Mouse (Mus musculus): ENCODE measurements around the gene Col23a1. TPM values are rescaled to one million over a fixed set of nuclear protein-coding genes. Genes with fewer than 3 reads are reported as not detected.
A peak's percentile ranks its signal among the peaks of the same experiment; 100 is the strongest.
"Not testable (repeated sequence)": the region's sequence is repeated elsewhere in the genome, so short reads cannot be mapped to it uniquely, and the experiment has no call there.

The Col23a1 gene
- polyA plus RNA-seq, 1 experiment, result 1.5 TPM

DNA sequence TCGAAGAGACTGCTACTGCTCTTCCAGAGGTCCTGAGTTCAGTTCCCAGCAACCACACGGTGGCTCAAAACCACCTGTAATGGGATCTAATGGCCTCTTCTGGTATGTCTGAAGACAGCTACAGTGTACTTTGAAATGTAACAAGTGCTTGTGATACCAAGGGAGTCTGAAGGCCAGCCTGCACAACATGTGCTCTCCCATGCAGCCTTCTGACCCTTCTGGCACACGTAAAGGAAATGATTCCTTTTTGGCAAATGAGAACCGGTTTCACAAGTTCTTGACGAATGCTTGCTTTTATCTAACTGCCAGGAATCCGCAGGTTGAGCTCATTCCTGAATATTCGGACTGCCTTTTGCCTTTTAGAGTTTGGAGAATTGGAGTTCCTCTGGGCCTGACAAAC lies 325.4 kb downstream of the Col23a1 start:
- TF ChIP-seq CTCF (IDR thresholded peaks at IDR 0.05; ENCODE audit: extremely low read depth, insufficient read depth, insufficient read length, insufficient replicate concordance), result no peak
- TF ChIP-seq POLR2A (IDR thresholded peaks at IDR 0.05; ENCODE audit: low read depth, low read length), result no peak
- Histone ChIP-seq H3K27me3 (ENCODE audit: control insufficient read depth, insufficient read depth, low read length) (no peaks in the 10 kb centered on the region), H3K36me3 (ENCODE audit: control insufficient read depth, insufficient read depth, low read length) (no peaks in the 10 kb centered on the region), H3K4me3 (ENCODE audit: extremely low read depth, insufficient read depth, insufficient read length) (peak overlapping the region; percentile 61; the same call in 1 of the 2 replicates), H3K4me1 (ENCODE audit: control insufficient read depth, insufficient read depth, insufficient read length) (peaks cover 2% of the 10 kb centered on the region; the same call in 1 of the 2 replicates), H3K27ac (ENCODE audit: insufficient read depth, low read length) (peak overlapping the region; percentile 89)
- no peak for DNase-seq (ENCODE audit: low read depth in 1 of 2, low spot score in 2 of 2)
- WGBS, result 34% methylated on average over 7 of the region's 7 CpGs

DNA sequence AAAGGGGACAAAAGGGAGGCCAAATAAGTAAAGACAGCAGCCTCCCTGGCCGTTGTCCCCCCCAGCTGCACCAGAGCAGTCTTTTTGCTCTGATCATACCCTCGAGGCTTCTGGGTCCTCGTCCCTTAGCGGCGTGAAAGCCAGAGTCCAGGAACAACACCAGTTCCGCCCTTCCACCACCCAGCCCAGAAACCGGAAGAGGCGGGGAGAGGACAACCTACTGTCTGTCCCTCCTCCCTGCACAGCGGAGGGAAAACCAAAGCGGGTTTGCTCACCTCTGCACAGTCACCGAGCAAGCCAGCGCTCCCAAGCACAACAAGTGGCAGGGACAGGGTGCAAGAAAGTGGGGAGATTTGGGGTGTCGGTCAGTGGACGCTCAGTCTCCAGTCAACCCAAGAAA lies 325.9 kb downstream of the Col23a1 start:
- TF ChIP-seq CTCF (IDR thresholded peaks at IDR 0.05; ENCODE audit: extremely low read depth, insufficient read depth, insufficient read length, insufficient replicate concordance) (no peak), POLR2A (IDR thresholded peaks at IDR 0.05; ENCODE audit: low read depth, low read length) (peak; percentile 83)
- H3K27me3 ChIP-seq (ENCODE audit: control insufficient read depth, insufficient read depth, low read length), result no peaks in the 10 kb centered on the region
- H3K36me3 ChIP-seq (ENCODE audit: control insufficient read depth, insufficient read depth, low read length), result no peaks in the 10 kb centered on the region
- under 1% methylated on average over 14 of the region's 14 CpGs for WGBS
- DNase-seq (ENCODE audit: low read depth in 1 of 2, low spot score in 2 of 2), result peak in 1 of 2 experiments; percentile 64
- H3K4me3 ChIP-seq (ENCODE audit: extremely low read depth, insufficient read depth, insufficient read length), result peak overlapping the region; percentile 61
- peaks cover 2% of the 10 kb centered on the region; the same call in 1 of the 2 replicates for H3K4me1 ChIP-seq (ENCODE audit: control insufficient read depth, insufficient read depth, insufficient read length)
- H3K27ac ChIP-seq (ENCODE audit: insufficient read depth, low read length), result peak overlapping the region; percentile 89

DNA sequence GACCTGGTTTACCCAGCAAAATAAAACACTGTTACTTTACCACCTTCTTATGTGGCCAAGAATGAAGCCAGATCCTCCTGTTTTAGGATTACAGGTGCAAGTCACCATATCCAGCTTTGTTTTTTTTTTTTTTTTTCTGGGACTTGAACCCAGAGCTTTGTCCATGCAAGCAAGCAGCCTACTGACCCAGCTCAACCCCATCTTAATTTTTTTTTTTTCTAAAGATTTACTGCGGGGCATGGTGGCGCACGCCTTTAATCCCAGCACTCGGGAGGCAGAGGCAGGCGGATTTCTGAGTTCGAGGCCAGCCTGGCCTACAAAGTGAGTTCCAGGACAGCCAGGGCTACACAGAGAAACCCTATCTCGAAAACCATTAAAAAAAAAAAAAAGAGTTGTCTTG lies 326.4 kb downstream of the Col23a1 start:
- not testable (repeated sequence) for H3K4me3 ChIP-seq (ENCODE audit: extremely low read depth, insufficient read depth, insufficient read length); H3K4me1 ChIP-seq (ENCODE audit: control insufficient read depth, insufficient read depth, insufficient read length); H3K27me3 ChIP-seq (ENCODE audit: control insufficient read depth, insufficient read depth, low read length); H3K27ac ChIP-seq (ENCODE audit: insufficient read depth, low read length); H3K36me3 ChIP-seq (ENCODE audit: control insufficient read depth, insufficient read depth, low read length); DNase-seq (ENCODE audit: low read depth in 1 of 2, low spot score in 2 of 2)
- 90% methylated on average over 7 of the region's 7 CpGs for WGBS

DNA sequence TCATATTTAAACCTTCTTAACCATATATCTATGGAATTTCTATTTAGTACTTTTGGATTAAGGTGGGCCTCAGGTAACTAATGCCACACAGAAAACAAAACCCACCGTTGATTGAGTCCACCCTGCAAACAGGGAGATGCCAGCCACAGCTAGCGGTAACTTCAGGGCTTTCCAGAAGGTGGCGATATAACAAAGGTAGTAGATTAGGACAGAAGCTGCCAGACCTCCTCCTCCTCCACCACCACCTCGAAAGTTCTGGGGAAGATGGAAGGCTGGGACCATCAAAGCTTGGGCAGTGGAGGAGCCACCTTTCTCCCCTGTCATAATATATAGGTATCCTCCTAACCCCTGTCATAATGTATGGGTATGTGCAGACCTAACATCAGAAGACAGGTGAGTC lies 328.0 kb downstream of the Col23a1 start:
- H3K4me3 ChIP-seq (ENCODE audit: extremely low read depth, insufficient read depth, insufficient read length), result no peak overlapping the region
- WGBS, result 1% methylated on average over 4 of the region's 4 CpGs
- TF ChIP-seq CTCF (IDR thresholded peaks at IDR 0.05; ENCODE audit: extremely low read depth, insufficient read depth, insufficient read length, insufficient replicate concordance), result peak; percentile 75; the same call in 1 of the 2 replicates
- TF ChIP-seq POLR2A (IDR thresholded peaks at IDR 0.05; ENCODE audit: low read depth, low read length), result no peak
- no peaks in the 10 kb centered on the region for H3K27me3 ChIP-seq (ENCODE audit: control insufficient read depth, insufficient read depth, low read length)
- DNase-seq (ENCODE audit: low read depth in 1 of 2, low spot score in 2 of 2), result peak; percentile 53 to 70
- peaks cover 2% of the 10 kb centered on the region for H3K36me3 ChIP-seq (ENCODE audit: control insufficient read depth, insufficient read depth, low read length)
- peaks cover 2% of the 10 kb centered on the region; the same call in 1 of the 2 replicates for H3K4me1 ChIP-seq (ENCODE audit: control insufficient read depth, insufficient read depth, insufficient read length)
- no peak overlapping the region for H3K27ac ChIP-seq (ENCODE audit: insufficient read depth, low read length)

DNA sequence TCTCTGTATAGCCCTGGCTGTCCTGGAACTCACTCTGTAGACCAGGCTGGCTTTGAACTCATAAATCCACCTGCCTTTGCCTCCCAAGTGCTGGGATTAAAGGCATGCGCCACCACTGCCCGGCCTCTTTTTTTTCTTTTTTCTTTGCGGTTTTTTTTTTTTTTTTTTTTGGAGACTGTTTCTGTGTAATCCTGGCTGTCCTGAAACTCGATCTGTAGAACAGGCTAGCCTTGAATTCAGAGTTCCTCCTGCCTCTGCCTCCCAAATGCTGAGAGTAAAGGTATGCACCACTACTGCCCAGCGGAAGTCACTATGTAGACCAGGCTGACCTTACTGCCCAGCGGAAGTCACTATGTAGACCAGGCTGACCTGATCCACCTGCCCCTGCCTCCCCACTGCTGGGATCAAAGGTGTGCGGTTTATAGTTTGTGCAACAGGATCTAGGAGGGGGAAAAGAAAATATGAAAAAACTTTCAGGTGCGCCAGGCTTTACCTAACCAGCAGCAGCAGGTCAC lies 329.2 kb downstream of the Col23a1 start:
- H3K36me3 ChIP-seq (ENCODE audit: control insufficient read depth, insufficient read depth, low read length), result peaks cover 14% of the 10 kb centered on the region
- WGBS, result 29% methylated on average over 8 of the region's 8 CpGs
- H3K27me3 ChIP-seq (ENCODE audit: control insufficient read depth, insufficient read depth, low read length), result no peaks in the 10 kb centered on the region
- peaks cover 2% of the 10 kb centered on the region; the same call in 1 of the 2 replicates for H3K4me1 ChIP-seq (ENCODE audit: control insufficient read depth, insufficient read depth, insufficient read length)
- H3K27ac ChIP-seq (ENCODE audit: insufficient read depth, low read length), result no peak overlapping the region
- TF ChIP-seq POLR2A (IDR thresholded peaks at IDR 0.05; ENCODE audit: low read depth, low read length), result no peak
- no peak for DNase-seq (ENCODE audit: low read depth in 1 of 2, low spot score in 2 of 2)
- H3K4me3 ChIP-seq (ENCODE audit: extremely low read depth, insufficient read depth, insufficient read length), result peak overlapping the region; percentile 87

DNA sequence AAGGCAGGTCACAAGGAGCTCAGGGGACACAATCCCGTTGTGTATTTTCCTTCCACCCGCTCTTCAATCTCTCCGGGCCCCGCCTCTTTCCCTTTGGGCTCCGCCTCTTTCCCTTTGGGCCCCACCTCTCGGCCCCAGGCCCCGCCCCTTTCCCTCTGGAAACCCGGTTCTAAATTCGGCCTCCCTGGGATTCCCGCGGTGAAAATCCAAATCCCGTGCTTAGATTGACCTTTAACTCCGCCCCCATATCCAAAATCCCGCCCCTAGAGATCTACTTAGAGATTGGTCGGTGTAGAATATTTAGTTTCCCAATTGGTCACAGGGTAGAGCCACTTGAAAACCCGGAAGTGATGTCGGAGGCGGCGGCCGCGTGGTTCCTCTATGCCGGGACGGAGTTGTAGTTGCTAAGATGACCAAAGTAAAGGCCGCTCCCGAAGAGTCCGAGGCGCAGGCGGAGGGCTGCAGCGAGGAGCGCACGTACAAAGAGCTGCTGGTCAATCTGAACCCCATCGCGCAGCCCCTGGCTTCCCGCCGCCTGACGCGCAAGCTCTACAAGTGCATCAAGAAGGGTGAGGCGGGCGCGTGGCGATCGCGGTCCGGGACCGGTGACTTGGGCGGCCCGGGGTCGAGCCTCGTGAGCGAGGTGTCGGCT lies 329.8 kb downstream of the Col23a1 start, which contains the start of gene Nhp2:
Gene Nhp2 (plus strand): TSS at position 327 of the 652 bp plus-strand sequence.
- peak; percentile 81 to 89 for DNase-seq (ENCODE audit: low read depth in 1 of 2, low spot score in 2 of 2)
- H3K4me3 ChIP-seq (ENCODE audit: extremely low read depth, insufficient read depth, insufficient read length), result peak within 1 kb of the TSS; percentile 87

DNA sequence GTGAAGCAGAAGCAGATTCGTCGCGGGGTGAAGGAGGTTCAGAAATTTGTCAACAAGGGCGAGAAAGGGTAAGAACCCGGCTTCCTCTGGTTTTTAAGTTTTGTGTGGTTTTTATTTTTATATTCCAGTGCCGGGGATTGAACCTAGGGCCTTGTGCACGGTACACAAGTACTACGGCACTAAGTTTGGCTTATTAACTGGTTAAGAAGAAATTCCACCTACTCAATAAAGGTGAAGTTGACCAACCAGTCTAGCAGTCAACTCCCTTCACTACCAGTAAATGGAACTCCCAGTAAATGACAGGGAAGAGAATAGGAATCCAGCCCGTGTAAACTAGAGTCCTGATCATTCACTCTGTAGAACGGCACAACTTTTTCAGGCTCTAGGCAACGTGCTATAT lies 330.4 kb downstream of the Col23a1 start:
- Histone ChIP-seq H3K4me1 (ENCODE audit: control insufficient read depth, insufficient read depth, insufficient read length) (peaks cover 1% of the 10 kb centered on the region; the same call in 1 of the 2 replicates), H3K27ac (ENCODE audit: insufficient read depth, low read length) (peak overlapping the region; percentile 50; the same call in 1 of the 2 replicates), H3K27me3 (ENCODE audit: control insufficient read depth, insufficient read depth, low read length) (no peaks in the 10 kb centered on the region), H3K36me3 (ENCODE audit: control insufficient read depth, insufficient read depth, low read length) (peaks cover 24% of the 10 kb centered on the region), H3K4me3 (ENCODE audit: extremely low read depth, insufficient read depth, insufficient read length) (peak overlapping the region; percentile 87)
- DNase-seq (ENCODE audit: low read depth in 1 of 2, low spot score in 2 of 2), result no peak
- WGBS, result under 1% methylated on average over 11 of the region's 11 CpGs
- TF ChIP-seq POLR2A (IDR thresholded peaks at IDR 0.05; ENCODE audit: low read depth, low read length) (no peak), CTCF (IDR thresholded peaks at IDR 0.05; ENCODE audit: extremely low read depth, insufficient read depth, insufficient read length, insufficient replicate concordance) (no peak)

More for the DNA sequence above, 329.8 kb downstream of the Col23a1 start, which contains the start of gene Nhp2:
- under 1% methylated on average over 51 of the region's 51 CpGs for WGBS
- Histone ChIP-seq H3K27ac (ENCODE audit: insufficient read depth, low read length) (peak within 1 kb of the TSS; percentile 50; the same call in 1 of the 2 replicates), H3K27me3 (ENCODE audit: control insufficient read depth, insufficient read depth, low read length) (no peaks in the 10 kb centered on the region), H3K36me3 (ENCODE audit: control insufficient read depth, insufficient read depth, low read length) (peaks cover 20% of the 10 kb centered on the region), H3K4me1 (ENCODE audit: control insufficient read depth, insufficient read depth, insufficient read length) (peaks cover 2% of the 10 kb centered on the region; the same call in 1 of the 2 replicates)
- TF ChIP-seq POLR2A (IDR thresholded peaks at IDR 0.05; ENCODE audit: low read depth, low read length) (no peak), CTCF (IDR thresholded peaks at IDR 0.05; ENCODE audit: extremely low read depth, insufficient read depth, insufficient read length, insufficient replicate concordance) (no peak)
